ENCODE assay signal across 22 mouse cellular contexts in the genomic region with DNA sequence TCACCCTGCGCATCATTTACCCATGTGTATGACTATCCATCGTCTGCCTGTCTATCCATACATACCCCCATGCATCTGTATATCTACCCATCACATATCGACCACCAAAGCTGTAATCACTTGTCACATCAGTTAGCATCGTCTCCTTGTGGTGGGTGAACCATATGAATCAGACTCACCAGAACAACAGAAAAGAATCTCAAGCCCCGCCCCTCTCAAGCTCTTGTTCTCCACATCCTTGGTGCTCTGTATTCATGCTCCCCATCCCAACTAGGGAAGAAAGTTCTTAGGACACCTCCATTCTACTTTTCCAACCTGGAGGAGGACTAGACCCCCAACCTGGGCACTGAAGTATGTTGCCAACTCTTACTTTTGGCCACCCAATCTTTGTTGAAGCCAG. TPM values are rescaled to one million over a fixed set of nuclear protein-coding genes. Genes with fewer than 3 reads are reported as not detected.
DNase-seq lines count a peak whose midpoint lies in the region; TF ChIP-seq lines count a peak whose summit lies in the region.
"Had no signal": no experiment of that assay in that cellular context is flagged by ENCODE, and none has a peak within 500 bp of the region (broad histone marks: within the 10 kb centered on the region; RNA-seq: fewer than 3 reads in every experiment).

No protein-coding gene starts in this region.

- 82% methylated on average over 5 of the region's 5 CpGs for WGBS in heart, embryonic 10.5 days
- 86% methylated on average over 5 of the region's 5 CpGs for WGBS in embryonic facial prominence, embryonic 10.5 days

- no peaks in the 10 kb centered on the region for H3K36me3 ChIP-seq in heart, embryonic 10.5 days
- no peaks in the 10 kb centered on the region for H3K36me3 ChIP-seq in embryonic facial prominence, embryonic 10.5 days (replicated peaks)
- no peaks in the 10 kb centered on the region for H3K36me3 ChIP-seq in myocyte (ENCODE audit: control insufficient read depth, insufficient read depth)
- H3K36me3 ChIP-seq: forebrain, embryonic 12.5 days; forebrain, embryonic 15.5 days; heart, embryonic 13.5 days had no signal

- no peaks in the 10 kb centered on the region for H3K79me2 ChIP-seq in myocyte (ENCODE audit: control insufficient read depth, insufficient read depth)

- peaks cover 10% of the 10 kb centered on the region; the same call in 1 of the 2 replicates for H3K27me3 ChIP-seq in heart, embryonic 10.5 days (ENCODE audit: insufficient read depth, poor library complexity, severe bottlenecking)
- peaks cover 6% of the 10 kb centered on the region for H3K27me3 ChIP-seq in embryonic facial prominence, embryonic 10.5 days (replicated peaks; ENCODE audit: low read depth, poor library complexity, severe bottlenecking)
- no peaks in the 10 kb centered on the region for H3K27me3 ChIP-seq in myocyte (ENCODE audit: control insufficient read depth, insufficient read depth, insufficient read length)
- H3K27me3 ChIP-seq: heart, embryonic 13.5 days; Patski had no signal

- no peak overlapping the region for H3ac ChIP-seq in myocyte (ENCODE audit: control insufficient read depth, insufficient read length)

- DNase-seq in heart, embryonic 10.5 days (ENCODE audit: low spot score), result no peak
- DNase-seq in heart, adult 18-20 months, result no peak
- peak; percentile 6 for DNase-seq in embryonic facial prominence, embryonic 10.5 days (ENCODE audit: low spot score)
- DNase-seq in layer of hippocampus, adult 18-20 months (ENCODE audit: low spot score in 2 of 2), result no peak
- DNase-seq in layer of hippocampus, postnatal 36 days, result no peak
- DNase-seq: adrenal gland, adult 2 months; adrenal gland, postnatal 14 days; cerebellum, adult 11 months; cerebellum, adult 2 months; cerebellum, adult 9-11 months; cerebellum, postnatal 36 days; kidney, adult 18-20 months had no signal

- no peak overlapping the region for H3K4me3 ChIP-seq in heart, embryonic 10.5 days
- H3K4me3 ChIP-seq in embryonic facial prominence, embryonic 10.5 days, result no peak overlapping the region
- H3K4me3 ChIP-seq in myocyte, result no peak overlapping the region
- H3K4me3 ChIP-seq: erythroblast, embryonic 14.5 days; forebrain, embryonic 12.5 days; forebrain, embryonic 15.5 days; heart, embryonic 13.5 days had no signal

- peaks cover 54% of the 10 kb centered on the region for H3K4me1 ChIP-seq in heart, embryonic 10.5 days
- H3K4me1 ChIP-seq in embryonic facial prominence, embryonic 10.5 days, result peaks cover 74% of the 10 kb centered on the region

- H3K4me2 ChIP-seq in myocyte (ENCODE audit: low read depth), result peak overlapping the region; percentile 72
- H3K4me2 ChIP-seq: forebrain, embryonic 12.5 days; forebrain, embryonic 15.5 days; heart, embryonic 13.5 days; hindbrain, embryonic 14.5 days had no signal

- TF ChIP-seq POLR2A in myocyte (IDR thresholded peaks at IDR 0.05; ENCODE audit: insufficient read length, low read depth), result no peak

- H3K27ac ChIP-seq in heart, embryonic 10.5 days, result 0 out of 2 replicates have a peak overlapping the region, but pooled peaks have one; percentile 2
- peak overlapping the region; percentile 76 for H3K27ac ChIP-seq in embryonic facial prominence, embryonic 10.5 days (replicated peaks)
- H3K27ac ChIP-seq: forebrain, embryonic 12.5 days; heart, embryonic 13.5 days; hindbrain, embryonic 14.5 days; hindbrain, postnatal 0 days had no signal

- H3K9me3 ChIP-seq in heart, embryonic 10.5 days, result no peaks in the 10 kb centered on the region
- no peaks in the 10 kb centered on the region for H3K9me3 ChIP-seq in embryonic facial prominence, embryonic 10.5 days
- H3K9me3 ChIP-seq: forebrain, embryonic 12.5 days; forebrain, embryonic 15.5 days; heart, embryonic 13.5 days had no signal

TF ChIP-seq in myocyte, 11 proteins besides CTCF, POLR2A, EP300 and RAD21:
- no peak for TF ChIP-seq MYOD1 (IDR thresholded peaks at IDR 0.05; ENCODE audit: control insufficient read depth in 1 of 3, insufficient read length in 2 of 3, low read depth in 2 of 3)
- TF ChIP-seq CEBPB (IDR thresholded peaks at IDR 0.05; ENCODE audit: insufficient read depth, poor library complexity, severe bottlenecking), result no peak
- TF ChIP-seq USF1 (IDR thresholded peaks at IDR 0.05; ENCODE audit: low read depth), result no peak
TF ChIP-seq in myocyte: peak in this region for 0.

RNA-seq across cellular contexts. Expression of a gene that starts 5.8 kb away (rescaled TPM):
- 19.0 and 43.4 TPM in 2 replicates for polyA plus RNA-seq in heart, embryonic 10.5 days (2016; fragmentation: Nextera tagmentation; extraction: Ambion mirVana)
- total RNA-seq in heart, adult 18-20 months (2021), result 1 to 10 TPM; 6.9 to 7.4 TPM
- 32.3 and 37.0 TPM in 2 replicates for polyA plus RNA-seq in embryonic facial prominence, embryonic 10.5 days (2016; fragmentation: Nextera tagmentation; extraction: Ambion mirVana)
- 10.4 TPM for polyA plus RNA-seq in myocyte (2012; fragmentation: generic; extraction: Trizol)
- total RNA-seq in layer of hippocampus, adult 18-20 months (2021), result 1 to 10 TPM; 1.7 to 1.8 TPM
- 1 to 10 TPM; 2.4 to 3.9 TPM for total RNA-seq in layer of hippocampus, postnatal 36 days (2021)
- polyA plus RNA-seq: CD4-positive, CD25-positive, alpha-beta regulatory T cell, adult 4 months; inflammation-experienced regulatory T-cells, adult 6 months had no signal

RNA-seq across cellular contexts. Expression of a gene that starts 11.8 kb away (rescaled TPM):
- polyA plus RNA-seq in heart, embryonic 10.5 days (2016; fragmentation: Nextera tagmentation; extraction: Ambion mirVana), result 4.0 and 5.3 TPM in 2 replicates
- total RNA-seq in heart, adult 18-20 months (2021), result 1 to 10 TPM; 1.9 to 2.4 TPM
- polyA plus RNA-seq in embryonic facial prominence, embryonic 10.5 days (2016; fragmentation: Nextera tagmentation; extraction: Ambion mirVana), result 2.4 and 3.2 TPM in 2 replicates
- 63.9 TPM for polyA plus RNA-seq in myocyte (2012; fragmentation: generic; extraction: Trizol)
- total RNA-seq in layer of hippocampus, adult 18-20 months (2021), result 100 to 1,000 TPM; 106 to 107 TPM
- total RNA-seq in layer of hippocampus, postnatal 36 days (2021), result 100 to 1,000 TPM; 111 to 113 TPM

RNA-seq across cellular contexts. Expression of a gene that starts 20.9 kb away (rescaled TPM):
- polyA plus RNA-seq in heart, embryonic 10.5 days (2016; fragmentation: Nextera tagmentation; extraction: Ambion mirVana), result 47.1 and 58.1 TPM in 2 replicates
- total RNA-seq in heart, adult 18-20 months (2021), result 10 to 100 TPM; 11.8 to 16.2 TPM
- 72.6 and 82.4 TPM in 2 replicates for polyA plus RNA-seq in embryonic facial prominence, embryonic 10.5 days (2016; fragmentation: Nextera tagmentation; extraction: Ambion mirVana)
- 45.8 TPM for polyA plus RNA-seq in myocyte (2012; fragmentation: generic; extraction: Trizol)
- 10 to 100 TPM; 22.4 to 23.2 TPM for total RNA-seq in layer of hippocampus, adult 18-20 months (2021)
- total RNA-seq in layer of hippocampus, postnatal 36 days (2021), result 10 to 100 TPM; 20.2 to 20.8 TPM

RNA-seq across cellular contexts. Expression of a gene that starts 23.3 kb away (rescaled TPM):
- 6.4 and 7.6 TPM in 2 replicates for polyA plus RNA-seq in heart, embryonic 10.5 days (2016; fragmentation: Nextera tagmentation; extraction: Ambion mirVana)
- total RNA-seq in heart, adult 18-20 months (2021), result 1 to 10 TPM; 1.6 to 2.3 TPM
- 1.4 and 1.9 TPM in 2 replicates for polyA plus RNA-seq in embryonic facial prominence, embryonic 10.5 days (2016; fragmentation: Nextera tagmentation; extraction: Ambion mirVana)
- polyA plus RNA-seq in myocyte (2012; fragmentation: generic; extraction: Trizol), result 10.1 TPM
- total RNA-seq in layer of hippocampus, adult 18-20 months (2021), result 100 to 1,000 TPM; 124 to 128 TPM
- 100 to 1,000 TPM; 116 to 117 TPM for total RNA-seq in layer of hippocampus, postnatal 36 days (2021)
- polyA plus RNA-seq: CD4-positive, CD25-positive, alpha-beta regulatory T cell, adult 4 months; erythroblast, embryonic 14.5 days; inflammation-experienced regulatory T-cells, adult 6 months had no signal

RNA-seq across cellular contexts. Expression of a gene that starts 23.4 kb away (rescaled TPM):
- polyA plus RNA-seq in heart, embryonic 10.5 days (2016; fragmentation: Nextera tagmentation; extraction: Ambion mirVana), result 1.6 and 2.5 TPM in 2 replicates
- total RNA-seq in heart, adult 18-20 months (2021), result 1 to 10 TPM in 1 of 2 experiments, under 1 TPM in 1; 0.93 to 2.7 TPM
- 3.1 and 4.2 TPM in 2 replicates for polyA plus RNA-seq in embryonic facial prominence, embryonic 10.5 days (2016; fragmentation: Nextera tagmentation; extraction: Ambion mirVana)
- polyA plus RNA-seq in myocyte (2012; fragmentation: generic; extraction: Trizol), result 1.6 TPM
- 1 to 10 TPM; 6.2 to 6.7 TPM for total RNA-seq in layer of hippocampus, adult 18-20 months (2021)
- 1 to 10 TPM; 4.5 to 5.0 TPM for total RNA-seq in layer of hippocampus, postnatal 36 days (2021)

Comparison
In these comparisons a context has a peak if more than half of its experiments do, and no peak if none do; other contexts are left out.
1. RNA of a gene that starts 11.8 kb away (total RNA-seq): 111 to 113 TPM in layer of hippocampus, postnatal 36 days and 106 to 107 TPM in layer of hippocampus, adult 18-20 months; 1.9 to 2.4 TPM in heart, adult 18-20 months; every median in the first group is over 10 times any median in the second.